Mouse (Mus musculus) heart, adult 2 months (tissue): ENCODE measurements around the gene Olfr521. TPM values are rescaled to one million over a fixed set of nuclear protein-coding genes. Genes with fewer than 3 reads are reported as not detected.
"Not testable (repeated sequence)": the region's sequence is repeated elsewhere in the genome, so short reads cannot be mapped to it uniquely, and the experiment has no call there.

ENCODE experiments used
- DNase-seq, 2 experiments: peaks; one replicate each; pipeline ENCODE4 v3.0.0; 2021
- H3K27ac ChIP-seq: fragments of 200-600 bp; 2 replicates; pipeline ENCODE4 v1.8.1; 2022
- H3K27me3 ChIP-seq: fragments of 200-500 bp; 2 replicates; pipeline ENCODE4 v1.6.1; 2012; ENCODE audit warnings: mild to moderate bottlenecking, low read length, inconsistent platforms, mixed read lengths; ENCODE audit not compliant: control insufficient read depth, insufficient read depth
- H3K36me3 ChIP-seq: fragments of 200-500 bp; 2 replicates; pipeline ENCODE4 v1.6.1; 2012; ENCODE audit warnings: low read length, inconsistent platforms; ENCODE audit not compliant: control insufficient read depth, insufficient read depth
- H3K4me1 ChIP-seq: fragments of 200-500 bp; 2 replicates; pipeline ENCODE4 v1.6.1; 2011; ENCODE audit warnings: low read length; ENCODE audit not compliant: control insufficient read depth, insufficient read depth
- H3K4me3 ChIP-seq: fragments of 200-600 bp; 2 replicates; pipeline ENCODE4 v1.8.1; 2022
- H3K79me2 ChIP-seq: fragments of 200-500 bp; replicated peaks from 2 replicates; pipeline ENCODE4 v1.6.1; 2012; ENCODE audit warnings: mild to moderate bottlenecking, inconsistent platforms, low read length, moderate library complexity, mixed read lengths; ENCODE audit not compliant: control insufficient read depth, insufficient read depth
- H3K9ac ChIP-seq: fragments of 200-500 bp; 2 replicates; pipeline ENCODE4 v1.6.1; 2012; ENCODE audit warnings: low read depth, mild to moderate bottlenecking, control low read depth, inconsistent platforms, low read length, mixed read lengths
- CTCF ChIP-seq: fragments of 200-600 bp; IDR thresholded peaks from 2 replicates; pipeline ENCODE4 v1.8.1; 2022; ENCODE audit warnings: antibody characterized with exemption, mild to moderate bottlenecking, moderate library complexity
- EP300 ChIP-seq: fragments of 200-500 bp; IDR thresholded peaks from 2 replicates; pipeline ENCODE4 v1.6.1; 2011; ENCODE audit warnings: low read depth, low read length, control low read depth; ENCODE audit not compliant: insufficient read depth
- POLR2A ChIP-seq: fragments of 200-500 bp; IDR thresholded peaks from 2 replicates; pipeline ENCODE4 v1.6.1; 2011; ENCODE audit warnings: mild to moderate bottlenecking, low read depth, low read length, control low read depth; ENCODE audit not compliant: insufficient read depth
- WGBS: fragments of 180-500 bp; shearing (Covaris S2); methylation state at CpG from one replicate; pipeline ENCODE4 v1.1.7; 2018; 5-methylcytosine and 5-hydroxymethylcytosine counted together
- intact Hi-C: fragments of 180-260 bp; cut with DNase I; formaldehyde crosslinking; loops from one replicate; pipeline ENCODE4 v1.15.1; 2025
- polyA plus RNA-seq: library from polyadenylated mRNA; depleted of rRNA; stranded (reverse); fragments of >200 nt; gene quantifications from 2 replicates; pipeline ENCODE4 v1.2.3, GENCODE M21; 2012
- total RNA-seq, 2 experiments: library from RNA; stranded (reverse); gene quantifications; 2 replicates each; pipeline ENCODE4 v1.2.3; 2021

Gene Olfr521
- total and polyA plus RNA-seq, 3 experiments, result not detected

DNA sequence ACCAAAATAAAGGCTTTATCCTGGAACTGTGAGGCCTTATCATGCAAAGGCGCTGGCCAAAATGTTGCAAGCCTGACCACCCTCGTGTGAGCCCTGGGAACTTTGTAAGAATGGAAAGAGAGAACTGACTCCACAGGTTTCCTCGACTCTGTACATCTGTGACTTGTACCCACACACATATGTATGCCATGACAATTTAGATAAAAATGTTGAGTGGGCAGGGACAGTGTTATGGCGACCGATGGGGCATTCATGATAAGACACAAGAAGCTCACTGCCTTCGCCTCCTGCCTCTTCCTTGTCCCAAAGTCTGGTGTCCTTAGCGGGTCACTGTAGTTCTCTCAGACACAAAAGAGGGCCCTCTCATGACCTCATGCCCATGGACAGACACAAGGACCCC, 35.8 kb downstream of the Olfr521 start:
- 66% methylated on average over 7 of the region's 7 CpGs for WGBS
- TF ChIP-seq CTCF (no peak), EP300 (no peak), POLR2A (no peak)
- Histone ChIP-seq H3K4me3 (no peak overlapping the region), H3K4me1 (no peaks in the 10 kb centered on the region), H3K27ac (no peak overlapping the region), H3K79me2 (no peaks in the 10 kb centered on the region), H3K27me3 (no peaks in the 10 kb centered on the region), H3K36me3 (no peaks in the 10 kb centered on the region), H3K9ac (no peak overlapping the region)
- intact Hi-C loops, result loop anchor here (2.0 to 5.0 kb wide), 2 partner anchors 78 to 88 kb away; partner anchors contain the start of gene Slco2b1
- no peak for DNase-seq

DNA sequence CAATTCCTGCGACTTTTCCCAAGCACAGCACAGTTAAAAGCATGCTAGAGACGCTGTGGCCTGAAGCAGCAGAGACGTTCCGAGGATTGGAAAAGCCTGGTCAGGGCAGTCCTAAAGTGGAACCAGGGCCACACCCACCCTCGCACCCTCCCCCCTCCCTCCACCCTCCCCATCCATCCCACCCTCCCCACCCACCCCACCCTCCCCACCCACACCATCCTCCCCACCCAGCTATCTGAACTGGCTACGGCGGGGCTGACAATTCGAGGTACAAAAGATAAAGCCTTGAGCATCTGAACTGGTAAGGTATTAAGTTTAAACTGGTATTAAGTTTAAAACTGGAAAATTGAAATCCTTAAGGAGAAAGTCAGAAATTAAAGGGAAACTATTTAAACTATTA, 40.2 kb downstream of the Olfr521 start:
- WGBS, result 40% methylated on average over 8 of the region's 8 CpGs
- Histone ChIP-seq H3K4me1 (no peaks in the 10 kb centered on the region), H3K27ac (no peak overlapping the region), H3K79me2 (no peaks in the 10 kb centered on the region), H3K4me3 (no peak overlapping the region), H3K9ac (no peak overlapping the region), H3K27me3 (no peaks in the 10 kb centered on the region), H3K36me3 (no peaks in the 10 kb centered on the region)
- no peak for DNase-seq
- TF ChIP-seq CTCF (no peak), POLR2A (no peak), EP300 (no peak)
- intact Hi-C loops, result no loop called here

DNA sequence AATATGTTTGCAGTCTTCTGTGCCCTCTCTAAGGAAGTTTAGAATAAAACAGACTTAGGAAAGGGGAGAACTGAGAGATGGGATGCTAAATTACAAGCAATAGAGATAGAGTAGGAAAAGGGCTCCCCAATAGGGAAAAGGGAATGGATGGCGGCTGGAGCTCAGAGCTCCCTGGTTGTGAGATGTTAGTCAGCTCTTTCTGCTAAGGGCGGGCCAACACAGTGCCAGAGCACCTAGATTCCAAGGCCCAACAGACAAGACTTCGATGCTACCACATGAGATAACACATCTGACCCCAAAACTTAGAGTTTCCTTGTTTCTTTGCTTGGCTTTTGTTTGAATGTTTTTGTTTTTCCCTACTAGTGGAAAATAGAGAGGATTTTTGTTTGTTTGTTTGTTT, 40.7 kb downstream of the Olfr521 start:
- DNase-seq, H3K4me3 ChIP-seq, H3K79me2 ChIP-seq, H3K36me3 ChIP-seq, H3K4me1 ChIP-seq, H3K9ac ChIP-seq, intact Hi-C loops, H3K27me3 ChIP-seq, H3K27ac ChIP-seq: not testable (repeated sequence)
- WGBS, result 78% methylated on average over 3 of the region's 3 CpGs

DNA sequence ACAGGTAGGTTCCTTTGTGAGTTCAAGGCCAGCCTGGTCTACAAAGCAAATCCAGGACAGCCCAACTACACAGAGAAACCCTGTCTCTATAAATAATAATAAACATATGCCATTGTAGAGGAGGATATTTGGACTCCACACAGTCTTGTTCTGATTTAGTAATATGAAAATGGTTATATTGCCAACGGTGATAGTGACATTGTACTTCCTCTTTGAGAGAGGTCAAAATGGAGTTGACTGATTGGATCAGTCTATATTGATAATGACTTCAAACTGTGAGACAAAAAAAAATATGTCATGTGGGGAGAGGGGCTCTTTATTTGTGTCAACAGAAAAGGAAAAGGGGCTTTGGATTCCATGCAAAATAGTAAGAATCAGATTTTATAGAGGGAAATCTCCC, 42.0 kb downstream of the Olfr521 start:
- H3K9ac ChIP-seq, result no peak overlapping the region
- no peak for TF ChIP-seq POLR2A
- no peak for TF ChIP-seq CTCF
- TF ChIP-seq EP300, result no peak
- no peaks in the 10 kb centered on the region for H3K79me2 ChIP-seq
- no peaks in the 10 kb centered on the region for H3K4me1 ChIP-seq
- no peak for DNase-seq
- intact Hi-C loops, result no loop called here
- H3K27me3 ChIP-seq, result no peaks in the 10 kb centered on the region
- WGBS, result 75% methylated on average over 1 of the region's 1 CpGs
- H3K36me3 ChIP-seq, result no peaks in the 10 kb centered on the region
- H3K27ac ChIP-seq, result no peak overlapping the region
- no peak overlapping the region for H3K4me3 ChIP-seq

DNA sequence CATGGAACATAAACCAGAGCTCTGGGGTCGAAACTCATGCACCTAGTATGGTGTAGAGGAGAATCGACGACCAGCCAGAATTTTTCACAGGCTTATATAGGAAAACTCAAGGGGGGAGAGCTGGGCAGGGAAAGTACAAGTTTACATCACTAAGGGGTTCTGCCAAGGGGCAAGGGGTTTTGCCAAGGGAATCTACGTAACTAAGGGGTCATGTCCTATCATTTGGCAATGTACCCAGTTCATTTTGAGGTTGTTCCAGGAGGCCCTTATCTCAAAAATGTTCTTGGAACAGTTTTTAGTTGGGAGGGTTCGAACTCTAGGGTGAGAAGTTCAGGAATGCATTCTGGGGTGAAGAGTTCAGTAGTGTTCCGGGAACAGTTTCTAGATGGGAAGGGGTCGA, 43.7 kb downstream of the Olfr521 start:
- 26% methylated on average over 7 of the region's 7 CpGs for WGBS
- intact Hi-C loops, H3K79me2 ChIP-seq, H3K4me1 ChIP-seq, DNase-seq, H3K27ac ChIP-seq, H3K27me3 ChIP-seq, H3K9ac ChIP-seq, H3K4me3 ChIP-seq, H3K36me3 ChIP-seq: not testable (repeated sequence)

DNA sequence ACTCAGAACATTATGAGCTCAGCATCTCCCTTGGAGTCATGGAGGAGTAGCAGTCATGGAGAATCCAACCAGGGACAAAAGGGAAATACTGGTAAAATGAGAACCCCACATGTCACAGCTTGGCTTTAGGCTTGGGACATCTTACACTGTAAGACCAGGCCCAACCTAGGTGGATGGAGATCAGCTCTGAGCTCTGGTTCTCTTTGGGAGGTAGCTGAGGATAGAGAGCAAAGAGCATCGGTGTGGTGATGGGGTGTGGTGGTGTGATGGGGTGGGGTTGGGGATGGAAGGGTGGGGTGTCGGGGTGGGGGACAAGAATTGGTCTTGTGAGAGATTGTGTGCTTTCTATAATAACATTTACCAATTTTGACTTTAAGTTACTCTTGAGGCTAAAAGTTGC, 47.5 kb downstream of the Olfr521 start:
- no peaks in the 10 kb centered on the region for H3K79me2 ChIP-seq
- WGBS, result 93% methylated on average over 2 of the region's 2 CpGs
- H3K4me3 ChIP-seq, result no peak overlapping the region
- no peaks in the 10 kb centered on the region for H3K4me1 ChIP-seq
- no peak overlapping the region for H3K27ac ChIP-seq
- no peaks in the 10 kb centered on the region for H3K27me3 ChIP-seq
- DNase-seq, result no peak
- TF ChIP-seq CTCF (no peak), EP300 (no peak), POLR2A (no peak)
- H3K36me3 ChIP-seq, result no peaks in the 10 kb centered on the region
- no peak overlapping the region for H3K9ac ChIP-seq
- intact Hi-C loops, result no loop called here

DNA sequence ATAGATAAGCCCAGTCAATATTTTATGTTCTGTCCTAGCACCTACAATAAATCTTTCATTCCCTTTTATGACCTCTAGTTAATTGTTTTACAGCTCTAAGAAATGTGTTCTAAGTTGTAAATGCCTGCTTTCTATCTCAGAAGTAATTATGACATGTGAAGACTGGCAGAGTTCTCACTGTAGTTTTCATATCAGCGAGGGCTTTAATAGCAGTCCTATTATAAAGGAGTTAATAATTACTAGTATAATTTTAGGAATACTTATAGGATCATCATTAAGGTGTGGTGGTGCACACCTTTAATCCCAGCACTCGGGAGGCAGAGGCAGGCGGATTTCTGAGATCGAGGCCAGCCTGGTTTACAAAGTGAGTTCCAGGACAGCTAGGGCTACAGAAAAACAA, 48.4 kb downstream of the Olfr521 start:
- H3K27me3 ChIP-seq, result no peaks in the 10 kb centered on the region
- WGBS, result 93% methylated on average over 4 of the region's 4 CpGs
- intact Hi-C loops, result no loop called here
- H3K27ac ChIP-seq, result no peak overlapping the region
- H3K9ac ChIP-seq, result no peak overlapping the region
- no peaks in the 10 kb centered on the region for H3K36me3 ChIP-seq
- no peaks in the 10 kb centered on the region for H3K79me2 ChIP-seq
- no peak overlapping the region for H3K4me3 ChIP-seq
- no peak for TF ChIP-seq POLR2A
- no peak for TF ChIP-seq EP300
- DNase-seq, result no peak
- H3K4me1 ChIP-seq, result no peaks in the 10 kb centered on the region
